Mouse (Mus musculus): Measurements from ENCODE around the gene Akap8.

- TF ChIP-seq CTCF (IDR thresholded peaks at IDR 0.05; ENCODE audit: low read depth, low read length) (no peak), GATA1 (IDR thresholded peaks at IDR 0.05; ENCODE audit: borderline replicate concordance, low read length) (no peak), TAL1 (conservative IDR thresholded peaks at IDR 0.05; ENCODE audit: low read depth, low read length) (no peak), POLR2AphosphoS5 (IDR thresholded peaks at IDR 0.05; ENCODE audit: insufficient replicate concordance, low read depth, low read length) (no peak), GATA2 (IDR thresholded peaks at IDR 0.05; ENCODE audit: borderline replicate concordance, low read depth, low read length) (no peak)
These were observed 25.1 kb downstream of the Akap8 start for GRCm38 (mm10) chr17:32295901-32296300.

Data from G1E (cell line).